Mouse (Mus musculus) liver, adult 2 months (tissue): Measurements from ENCODE around the gene Trim16. TPM values are rescaled to one million over a fixed set of nuclear protein-coding genes. Genes with fewer than 3 reads are reported as not detected.

ENCODE experiments used
- DNase-seq: peaks from one replicate; pipeline ENCODE4 v3.0.0-alpha.2; 2011; ENCODE audit warnings: low read depth, low spot score; ENCODE audit errors: extremely low read depth
- H3K27ac ChIP-seq: fragments of 200-500 bp; replicated peaks from 2 replicates; pipeline ENCODE4 v1.5.1; 2012; ENCODE audit warnings: low read depth, mild to moderate bottlenecking, control low read depth, inconsistent platforms, low read length; ENCODE audit not compliant: insufficient read depth
- H3K27me3 ChIP-seq: fragments of 200-500 bp; 2 replicates; pipeline ENCODE4 v1.6.1; 2012; ENCODE audit warnings: mild to moderate bottlenecking, moderate library complexity, low read length, inconsistent platforms; ENCODE audit not compliant: control insufficient read depth, insufficient read depth
- H3K36me3 ChIP-seq: fragments of 200-500 bp; 2 replicates; pipeline ENCODE4 v1.6.1; 2012; ENCODE audit warnings: low read length, inconsistent platforms; ENCODE audit not compliant: control insufficient read depth, insufficient read depth
- H3K4me1 ChIP-seq: fragments of 200-500 bp; 2 replicates; pipeline ENCODE4 v1.6.1; 2011; ENCODE audit warnings: low read length; ENCODE audit not compliant: control insufficient read depth, insufficient read depth
- H3K4me3 ChIP-seq: fragments of 200-500 bp; 2 replicates; pipeline ENCODE4 v1.5.1; 2011; ENCODE audit warnings: low read depth, mild to moderate bottlenecking, control low read depth, low read length, moderate library complexity; ENCODE audit not compliant: insufficient read depth
- H3K79me2 ChIP-seq: fragments of 200-500 bp; 2 replicates; pipeline ENCODE4 v1.6.1; 2012; ENCODE audit warnings: inconsistent platforms, mild to moderate bottlenecking, low read length, moderate library complexity; ENCODE audit not compliant: control insufficient read depth, insufficient read depth
- H3K9ac ChIP-seq: fragments of 200-500 bp; 2 replicates; pipeline ENCODE4 v1.6.1; 2012; ENCODE audit warnings: low read depth, mild to moderate bottlenecking, control low read depth, inconsistent platforms, low read length
- CTCF ChIP-seq: fragments of 200-500 bp; IDR thresholded peaks from 2 replicates; pipeline ENCODE4 v1.5.1; 2011; ENCODE audit warnings: low read depth, low read length, control low read depth
- POLR2A ChIP-seq: fragments of 200-500 bp; IDR thresholded peaks from 2 replicates; pipeline ENCODE4 v1.6.1; 2011; ENCODE audit warnings: low read length, control low read depth; ENCODE audit not compliant: insufficient read depth; ENCODE audit errors: extremely low read depth
- WGBS: fragments of 180-500 bp; shearing (Covaris S2); methylation state at CpG from one replicate; pipeline ENCODE4 v1.1.7; 2018; 5-methylcytosine and 5-hydroxymethylcytosine counted together
- polyA plus RNA-seq: library from polyadenylated mRNA; depleted of rRNA; stranded (reverse); fragments of >200 nt; gene quantifications from 2 replicates; pipeline ENCODE4 v1.2.3, GENCODE M21; 2012
- total RNA-seq: library from RNA; depleted of rRNA; stranded (reverse); fragments of >200 nt; gene quantifications from 2 replicates; pipeline ENCODE4 v1.2.3, GENCODE M21; 2014

Gene Trim16
- total and polyA plus RNA-seq, 2 experiments = 0.18 TPM

DNA sequence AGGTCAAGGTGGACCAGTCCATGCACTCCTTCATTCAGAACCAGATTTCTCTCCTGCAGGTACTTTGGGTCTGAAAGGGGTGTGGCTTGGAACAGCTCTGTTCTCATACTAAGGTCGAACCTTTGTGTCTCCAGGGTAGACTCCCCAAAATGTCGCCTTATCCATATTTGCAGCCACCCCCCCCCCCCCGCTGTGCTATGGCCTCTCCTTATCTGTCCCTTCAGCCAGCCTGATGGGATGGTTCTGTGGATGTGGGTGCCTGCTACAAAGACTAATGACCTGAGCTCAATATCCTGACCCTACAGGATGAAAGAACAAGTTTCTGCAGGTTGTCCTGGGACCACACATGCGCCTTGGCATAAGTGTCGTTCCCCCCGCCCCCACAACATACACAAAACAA is 33.3 kb downstream of the Trim16 start:
- Histone ChIP-seq H3K9ac (no peak overlapping the region), H3K4me1 (no peaks in the 10 kb centered on the region), H3K27ac (no peak overlapping the region), H3K27me3 (no peaks in the 10 kb centered on the region), H3K79me2 (no peaks in the 10 kb centered on the region), H3K36me3 (no peaks in the 10 kb centered on the region), H3K4me3 (no peak overlapping the region)
- WGBS = 90% methylated on average over 6 of the region's 6 CpGs
- DNase-seq = no peak
- TF ChIP-seq POLR2A = no peak
- no peak for TF ChIP-seq CTCF

DNA sequence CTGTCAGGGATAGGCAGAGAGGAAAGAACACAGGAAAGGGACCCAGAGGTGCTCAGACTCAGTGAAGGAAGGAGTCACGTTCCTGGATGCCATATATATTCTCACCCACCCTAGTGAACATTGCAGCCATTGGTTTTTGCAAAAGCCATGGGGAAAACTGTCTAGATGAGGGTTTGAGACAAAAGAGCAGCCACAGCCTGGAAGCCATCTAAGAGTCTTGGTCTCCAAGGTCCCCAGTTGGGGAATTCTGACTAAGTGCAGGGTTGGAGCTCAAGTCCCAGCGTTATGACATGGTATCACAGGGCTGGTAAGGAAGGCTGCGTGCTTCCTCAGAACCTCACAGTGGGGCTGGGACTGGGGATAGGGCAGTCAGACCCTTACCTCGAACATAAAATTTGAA is 45.5 kb downstream of the Trim16 start:
- H3K36me3 ChIP-seq = no peaks in the 10 kb centered on the region
- whole genome bisulfite sequencing = 73% methylated on average over 4 of the region's 4 CpGs
- no peak overlapping the region for H3K9ac ChIP-seq
- no peak overlapping the region for H3K4me3 ChIP-seq
- no peaks in the 10 kb centered on the region for H3K4me1 ChIP-seq
- TF ChIP-seq CTCF = no peak
- no peak for TF ChIP-seq POLR2A
- no peaks in the 10 kb centered on the region for H3K79me2 ChIP-seq
- H3K27ac ChIP-seq = no peak overlapping the region
- DNase-seq = no peak
- no peaks in the 10 kb centered on the region for H3K27me3 ChIP-seq

DNA sequence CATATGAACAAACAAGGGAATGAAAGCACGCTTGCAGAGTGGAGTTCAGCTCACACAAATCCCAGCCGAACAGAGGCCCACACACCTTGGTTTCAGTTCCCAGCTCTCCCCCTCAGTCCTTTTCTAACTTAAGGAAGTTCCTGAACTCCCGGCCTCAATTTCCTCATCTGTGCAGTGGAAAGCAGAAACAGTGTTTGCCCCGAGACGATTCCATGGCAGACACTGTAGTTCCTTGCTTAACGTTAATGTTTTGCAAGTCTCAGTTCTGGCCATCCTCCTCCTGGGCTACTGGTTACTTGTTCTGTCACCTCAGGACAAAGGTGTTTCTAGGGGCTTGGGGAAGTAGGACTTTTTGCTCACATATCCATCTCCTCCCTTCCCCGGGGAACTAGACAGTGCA is 46.7 kb downstream of the Trim16 start:
- H3K79me2 ChIP-seq = no peaks in the 10 kb centered on the region
- H3K36me3 ChIP-seq = no peaks in the 10 kb centered on the region
- no peak for TF ChIP-seq CTCF
- no peak for TF ChIP-seq POLR2A
- peak; percentile 4 for DNase-seq
- H3K27ac ChIP-seq = no peak overlapping the region
- H3K4me3 ChIP-seq = no peak overlapping the region
- no peak overlapping the region for H3K9ac ChIP-seq
- 79% methylated on average over 7 of the region's 7 CpGs for WGBS
- H3K27me3 ChIP-seq = no peaks in the 10 kb centered on the region
- H3K4me1 ChIP-seq = no peaks in the 10 kb centered on the region

DNA sequence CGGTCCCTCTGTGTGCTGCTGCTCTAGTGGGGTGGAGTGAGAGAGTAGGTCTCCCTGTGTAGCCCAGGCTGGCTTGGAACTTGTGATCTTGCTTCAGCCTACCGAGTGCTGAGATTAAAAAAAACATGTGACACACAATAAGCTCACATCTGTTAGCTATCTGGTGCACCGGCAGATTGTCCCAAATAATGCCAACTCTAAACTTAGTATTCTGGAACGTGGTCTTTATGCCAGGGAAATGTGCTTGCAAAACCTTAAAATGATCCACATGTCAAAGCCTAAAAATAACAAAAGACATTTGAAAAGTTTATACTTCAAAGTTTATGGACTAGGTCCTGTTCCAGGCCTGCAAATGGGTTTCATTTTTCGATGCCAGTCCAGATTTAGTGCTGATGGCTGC is 49.2 kb downstream of the Trim16 start:
- DNase-seq = no peak
- no peak overlapping the region for H3K27ac ChIP-seq
- no peaks in the 10 kb centered on the region for H3K36me3 ChIP-seq
- WGBS = 81% methylated on average over 5 of the region's 5 CpGs
- H3K4me3 ChIP-seq = no peak overlapping the region
- H3K4me1 ChIP-seq = no peaks in the 10 kb centered on the region
- no peaks in the 10 kb centered on the region for H3K27me3 ChIP-seq
- H3K79me2 ChIP-seq = no peaks in the 10 kb centered on the region
- TF ChIP-seq POLR2A (no peak), CTCF (no peak)
- no peak overlapping the region for H3K9ac ChIP-seq

DNA sequence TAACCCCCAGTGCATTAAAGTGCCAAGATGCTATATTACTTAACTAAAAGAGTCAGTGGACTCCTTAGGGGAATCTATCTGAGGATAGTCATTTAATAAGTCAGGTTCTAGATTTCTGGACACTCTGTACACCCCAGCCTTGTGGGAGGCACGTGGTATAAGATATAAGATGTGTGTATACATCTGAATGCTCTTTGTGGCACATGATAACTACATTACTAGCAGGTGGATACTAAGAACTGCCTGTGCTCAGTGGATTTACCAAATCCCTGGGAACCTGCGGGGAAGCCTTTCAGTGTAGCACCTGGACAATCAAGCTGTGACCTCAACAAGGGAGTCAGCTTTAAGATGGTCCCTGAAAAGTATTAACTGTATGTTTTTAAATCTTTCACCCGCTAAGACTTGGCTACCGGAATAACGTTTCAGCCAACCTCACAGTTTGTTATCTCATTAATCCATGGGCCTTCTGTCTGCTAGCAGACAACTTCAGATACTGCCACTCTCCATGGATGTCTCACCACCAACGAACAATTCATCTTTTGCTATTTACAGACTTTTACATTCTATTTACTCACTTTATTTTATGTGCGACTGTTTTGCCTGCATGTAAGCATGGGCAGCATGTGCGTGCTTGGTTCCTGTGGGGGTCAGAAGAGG is 49.8 kb downstream of the Trim16 start:
- H3K4me1 ChIP-seq = no peaks in the 10 kb centered on the region
- H3K9ac ChIP-seq = no peak overlapping the region
- DNase-seq = no peak
- H3K27me3 ChIP-seq = no peaks in the 10 kb centered on the region
- TF ChIP-seq POLR2A = no peak
- TF ChIP-seq CTCF = no peak
- no peaks in the 10 kb centered on the region for H3K79me2 ChIP-seq
- H3K4me3 ChIP-seq = no peak overlapping the region
- H3K27ac ChIP-seq = no peak overlapping the region
- 84% methylated on average over 8 of the region's 8 CpGs for WGBS
- H3K36me3 ChIP-seq = no peaks in the 10 kb centered on the region

GRCm38 (mm10) chr11:62873479-62873878 is 53.4 kb downstream of the Trim16 start:
- Histone ChIP-seq H3K9ac (no peak overlapping the region), H3K79me2 (no peaks in the 10 kb centered on the region), H3K27me3 (no peaks in the 10 kb centered on the region), H3K27ac (no peak overlapping the region), H3K4me3 (no peak overlapping the region), H3K4me1 (no peaks in the 10 kb centered on the region), H3K36me3 (no peaks in the 10 kb centered on the region)
- no peak for DNase-seq
- no peak for TF ChIP-seq POLR2A
- no peak for TF ChIP-seq CTCF
- 76% methylated on average over 9 of the region's 9 CpGs for WGBS
